9 mouse cellular contexts compared by ENCODE assay signal in the genomic region with DNA sequence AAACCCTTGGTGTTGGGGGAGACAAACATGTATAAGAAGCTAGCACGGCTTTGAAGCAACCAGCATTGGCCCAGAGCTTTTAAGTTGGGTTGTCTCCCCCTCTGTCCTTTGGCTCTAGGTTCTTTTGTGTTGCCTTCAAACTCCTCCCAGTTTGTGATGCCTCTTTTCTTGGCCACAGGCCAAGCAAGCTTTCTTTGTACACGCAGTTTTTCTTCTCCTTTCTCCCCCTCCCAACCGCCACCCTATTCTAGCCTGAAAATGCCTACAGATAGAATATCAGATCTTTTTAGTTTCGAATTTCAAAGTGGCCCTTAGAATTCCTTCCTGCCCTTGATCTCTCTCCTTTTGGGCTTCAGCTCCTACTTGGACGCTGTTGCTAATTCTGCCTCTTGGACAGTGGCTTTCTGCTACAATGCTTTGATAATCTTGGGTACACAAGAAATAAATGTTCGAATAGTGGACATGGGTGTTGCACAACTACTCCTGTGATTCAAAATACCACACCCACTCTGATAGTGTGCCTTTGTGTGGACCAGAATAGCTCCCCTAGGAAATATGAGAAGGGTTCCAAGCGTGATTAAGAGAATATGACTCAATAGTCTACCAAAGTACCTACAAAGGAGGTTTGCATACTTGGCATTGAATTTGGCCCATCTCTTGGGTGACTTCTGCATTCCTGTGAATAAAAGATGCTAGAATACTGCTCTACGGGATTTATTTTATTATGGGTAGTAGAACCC.
DNase-seq lines count a peak whose midpoint lies in the region; ATAC-seq and TF ChIP-seq lines count a peak whose summit lies in the region.
"Had no signal": no experiment of that assay in that cellular context is flagged by ENCODE, and none has a peak within 500 bp of the region (broad histone marks: within the 10 kb centered on the region; RNA-seq: fewer than 3 reads in every experiment).

No protein-coding gene starts in this region.

- peak; percentile 24; the same call in 1 of the 2 replicates for ATAC-seq in common myeloid progenitor, adult 5-6 weeks (replicated peaks; ENCODE audit: low read depth, poor library complexity, severe bottlenecking)

- dilution Hi-C loops in CH12.LX (cut with MboI; ENCODE audit: extremely low pct_ligation_motif_present, extremely low pct_unique_long_range_greater_than_20kb, low sequenced_read_pairs): no loop called here

- H3K36me3 ChIP-seq in CH12.LX (replicated peaks in 1 of 2; ENCODE audit: control insufficient read depth in 1 of 2, insufficient read depth in 1 of 2, low read length in 1 of 2): no peaks in the 10 kb centered on the region

- no peak overlapping the region for H3K9ac ChIP-seq in CH12.LX (ENCODE audit: insufficient read depth, low read depth)

- no peak for TF ChIP-seq CTCF in left cerebral cortex, adult 2 months (IDR thresholded peaks at IDR 0.05)
- TF ChIP-seq CTCF in CH12.LX (conservative IDR thresholded peaks at IDR 0.05 in 1 of 2, IDR thresholded peaks at IDR 0.05 in 1 of 2; ENCODE audit: low read depth in 2 of 2, low read length in 2 of 2): no peak

- H3K27ac ChIP-seq in left cerebral cortex, adult 2 months: peak overlapping the region; percentile 64
- H3K27ac ChIP-seq in CH12.LX (ENCODE audit: insufficient read depth, low read depth): no peak overlapping the region

- intact Hi-C loops in left cerebral cortex, adult 2 months (cut with DNase I): loop anchor here (5.0 to 10.0 kb wide), 4 partner anchors 371 to 1098 kb away; a partner anchor contains a TSS
- intact Hi-C loops in left cerebral cortex, postnatal 4 days (cut with DNase I): loop anchor here (10.0 kb wide), 3 partner anchors 158 to 758 kb away; no protein-coding TSS in a partner anchor

- H3K9me3 ChIP-seq in CH12.LX (replicated peaks; ENCODE audit: low read length): no peaks in the 10 kb centered on the region

- no peak for TF ChIP-seq RAD21 in CH12.LX (IDR thresholded peaks at IDR 0.05; ENCODE audit: low read depth, low read length)

- H3K4me1 ChIP-seq in CH12.LX (ENCODE audit: control insufficient read depth in 1 of 2, insufficient read depth in 2 of 2): peaks cover 4 to 19% of the 10 kb centered on the region in 2 experiments

- no peak for TF ChIP-seq EP300 in CH12.LX (IDR thresholded peaks at IDR 0.05; ENCODE audit: low read length)

- H3K4me3 ChIP-seq in left cerebral cortex, adult 2 months: no peak overlapping the region
- no peak overlapping the region for H3K4me3 ChIP-seq in CH12.LX (replicated peaks in 1 of 3; ENCODE audit: low read depth in 2 of 3, low read length in 2 of 3, poor library complexity in 1 of 3)

- H3K27me3 ChIP-seq in CH12.LX (replicated peaks): no peaks in the 10 kb centered on the region

- DNase-seq in left cerebral cortex, adult 2 months (ENCODE audit: extremely low spot score in 1 of 2, low spot score in 2 of 2): no peak
- DNase-seq in left cerebral cortex, postnatal 4 days: no peak
- peak; percentile 53 for DNase-seq in CH12.LX (ENCODE audit: extremely low read depth)
- DNase-seq in heart, postnatal 4 days: peak; percentile 14
- DNase-seq in gastrocnemius, adult 8-10 months (ENCODE audit: low spot score in 2 of 2): no peak
- DNase-seq in spleen, adult 12 weeks (ENCODE audit: low spot score): no peak
- DNase-seq in frontal cortex, postnatal 14 days (ENCODE audit: low spot score in 2 of 2): no peak
- DNase-seq: layer of hippocampus, adult 9-11 months had no signal

- H3K79me2 ChIP-seq in CH12.LX (replicated peaks; ENCODE audit: control insufficient read depth, extremely low read depth, insufficient read depth, poor library complexity, severe bottlenecking): no peaks in the 10 kb centered on the region

- no peak for TF ChIP-seq POLR2A in CH12.LX (IDR thresholded peaks at IDR 0.05; ENCODE audit: low read depth, low read length)

- in situ Hi-C loops in CH12.LX (cut with MboI; ENCODE audit: low pct_ligation_motif_present, low pct_unique_long_range_greater_than_20kb, low sequenced_read_pairs): loop anchor here (25.0 kb wide), 1 partner anchor 751 kb away; a partner anchor contains a TSS

- peak overlapping the region; percentile 33; the same call in 1 of the 2 replicates for H3K4me2 ChIP-seq in CH12.LX (ENCODE audit: insufficient read depth, low read depth, poor library complexity, severe bottlenecking)

TF ChIP-seq in CH12.LX, 34 proteins besides CTCF, POLR2A, EP300 and RAD21:
- TF ChIP-seq NELFE (IDR thresholded peaks at IDR 0.05; ENCODE audit: low read depth, low read length) (no peak), IRF4 (IDR thresholded peaks at IDR 0.05; ENCODE audit: low read depth, low read length) (no peak), USF2 (conservative IDR thresholded peaks at IDR 0.05; ENCODE audit: low read depth, low read length) (no peak), RCOR1 (conservative IDR thresholded peaks at IDR 0.05; ENCODE audit: low read depth, low read length) (0 out of 2 replicates have a peak, but pooled peaks have one; percentile 23), ELF1 (IDR thresholded peaks at IDR 0.05; ENCODE audit: low read depth, low read length) (no peak)

Comparison
In these comparisons a context has a peak if more than half of its experiments do, and no peak if none do; other contexts are left out.
1. DNase-seq: peak in CH12.LX (single experiment) and heart, postnatal 4 days (single experiment); none in left cerebral cortex, adult 2 months (0 of 2), left cerebral cortex, postnatal 4 days (single experiment), gastrocnemius, adult 8-10 months (0 of 2), spleen, adult 12 weeks (single experiment) and frontal cortex, postnatal 14 days (0 of 2).